ENCODE assay signal across 9 mouse cellular contexts in the genomic region with DNA sequence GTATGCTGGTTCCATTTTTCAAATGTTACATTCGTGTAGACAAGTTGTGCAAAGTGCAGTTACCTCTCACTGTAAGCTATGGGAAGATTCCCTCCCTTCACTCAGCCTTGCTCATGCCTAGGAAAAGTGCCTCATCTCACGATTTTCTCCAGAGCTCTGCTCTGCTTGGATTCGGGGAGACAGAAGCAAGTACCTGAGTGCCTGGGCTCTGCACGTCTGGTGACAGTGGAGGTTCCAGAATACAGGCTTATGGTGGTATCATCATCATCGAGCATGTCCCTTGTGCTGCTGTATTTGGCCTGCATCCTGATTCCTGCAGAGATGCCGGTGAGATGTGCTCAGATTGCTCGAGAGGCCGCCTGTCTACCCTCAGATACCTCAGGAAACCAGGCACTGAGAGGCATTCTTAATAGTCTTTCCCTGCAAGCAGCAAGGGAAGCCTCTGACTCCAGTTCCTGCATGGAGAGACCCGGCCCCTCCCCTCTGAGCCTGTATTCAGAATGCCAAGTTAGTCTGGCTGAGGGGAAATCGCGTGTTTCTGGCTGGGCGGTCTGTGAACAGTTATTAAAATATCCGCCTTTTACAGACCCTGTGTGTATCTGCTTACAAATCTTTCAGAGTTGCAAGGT. TPM values are rescaled to one million over a fixed set of nuclear protein-coding genes. Genes with fewer than 3 reads are reported as not detected.
A peak's percentile ranks its signal among the peaks of the same experiment; 100 is the strongest.
DNase-seq lines count a peak whose midpoint lies in the region; ATAC-seq and TF ChIP-seq lines count a peak whose summit lies in the region.
"Had no signal": no experiment of that assay in that cellular context is flagged by ENCODE, and none has a peak within 500 bp of the region (broad histone marks: within the 10 kb centered on the region; RNA-seq: fewer than 3 reads in every experiment).

A gene (minus strand): TSS at position 590 of the 629 bp plus-strand sequence.

- H3K4me2 ChIP-seq in midbrain, embryonic 13.5 days (replicated peaks), result no peak within 1 kb of the TSS
- peak within 1 kb of the TSS; percentile 1; the same call in 1 of the 2 replicates for H3K4me2 ChIP-seq in kidney, postnatal 0 days (ENCODE audit: low read length)
- peak within 1 kb of the TSS; percentile 81 for H3K4me2 ChIP-seq in myocyte (ENCODE audit: low read depth)
- H3K4me2 ChIP-seq: liver, embryonic 13.5 days had no signal

- no peak for DNase-seq in cerebellum, adult 9-11 months
- no peak for DNase-seq in midbrain, embryonic 10.5 days (ENCODE audit: low spot score)
- peak; percentile 69 to 70 for DNase-seq in heart, adult 2 months
- peak; percentile 50 for DNase-seq in kidney, postnatal 0 days (ENCODE audit: low spot score)
- DNase-seq in thymus, postnatal 4 days, result no peak
- DNase-seq: liver, embryonic 13.5 days had no signal

- no peaks in the 10 kb centered on the region for H3K79me2 ChIP-seq in heart, adult 2 months (replicated peaks; ENCODE audit: control insufficient read depth, insufficient read depth, low read length)
- H3K79me2 ChIP-seq in myocyte (ENCODE audit: control insufficient read depth, insufficient read depth), result no peaks in the 10 kb centered on the region

- intact Hi-C loops in heart, adult 2 months (cut with DNase I), result loop anchor here (5.0 kb wide), 1 partner anchor 1014 kb away; a partner anchor contains a TSS

- H3K9ac ChIP-seq in midbrain, embryonic 13.5 days (replicated peaks), result no peak within 1 kb of the TSS
- peak within 1 kb of the TSS; percentile 64 for H3K9ac ChIP-seq in heart, adult 2 months (ENCODE audit: low read depth, low read length)
- H3K9ac ChIP-seq in kidney, postnatal 0 days (ENCODE audit: low read depth, low read length), result no peak within 1 kb of the TSS
- H3K9ac ChIP-seq: liver, embryonic 13.5 days had no signal

- H3K27ac ChIP-seq in midbrain, embryonic 13.5 days, result no peak within 1 kb of the TSS
- H3K27ac ChIP-seq in midbrain, embryonic 10.5 days (replicated peaks), result no peak within 1 kb of the TSS
- H3K27ac ChIP-seq in heart, adult 2 months, result peak within 1 kb of the TSS; percentile 90
- peak within 1 kb of the TSS; percentile 27; the same call in 1 of the 2 replicates for H3K27ac ChIP-seq in kidney, postnatal 0 days
- H3K27ac ChIP-seq: liver, embryonic 13.5 days had no signal

- ATAC-seq in cerebellum, adult (ENCODE audit: insufficient number of reproducible peaks, low FRiP score, low TSS enrichment), result peak; percentile 70; the same call in 1 of the 2 replicates
- ATAC-seq in midbrain, embryonic 13.5 days, result 0 out of 2 replicates have a peak, but pooled peaks have one; percentile 48
- ATAC-seq in kidney, postnatal 0 days (replicated peaks; ENCODE audit: low FRiP score, low read depth), result no peak

- H3K4me1 ChIP-seq in midbrain, embryonic 13.5 days (replicated peaks), result no peaks in the 10 kb centered on the region
- H3K4me1 ChIP-seq in midbrain, embryonic 10.5 days, result no peaks in the 10 kb centered on the region
- peaks cover 3% of the 10 kb centered on the region; the same call in 1 of the 2 replicates for H3K4me1 ChIP-seq in heart, adult 2 months (ENCODE audit: control insufficient read depth, insufficient read depth, low read length)
- 0 out of 2 replicates have a peak, but pooled peaks cover 3% of the 10 kb centered on the region for H3K4me1 ChIP-seq in kidney, postnatal 0 days (replicated peaks; ENCODE audit: insufficient read depth, low read length)
- H3K4me1 ChIP-seq: liver, embryonic 13.5 days had no signal

- 61% methylated on average over 13 of the region's 13 CpGs for WGBS in midbrain, embryonic 13.5 days
- WGBS in midbrain, embryonic 10.5 days, result 69% methylated on average over 13 of the region's 13 CpGs
- 32% methylated on average over 13 of the region's 13 CpGs for WGBS in heart, adult 2 months
- WGBS in kidney, postnatal 0 days, result 50% methylated on average over 13 of the region's 13 CpGs

- H3K4me3 ChIP-seq in midbrain, embryonic 13.5 days (replicated peaks), result no peak within 1 kb of the TSS
- no peak within 1 kb of the TSS for H3K4me3 ChIP-seq in midbrain, embryonic 10.5 days
- peak within 1 kb of the TSS; percentile 48 for H3K4me3 ChIP-seq in heart, adult 2 months
- H3K4me3 ChIP-seq in kidney, postnatal 0 days (replicated peaks; ENCODE audit: low read depth, low read length), result no peak within 1 kb of the TSS; the same call in 1 of the 2 replicates
- no peak within 1 kb of the TSS for H3K4me3 ChIP-seq in myocyte
- H3K4me3 ChIP-seq: liver, embryonic 13.5 days had no signal

- peak; percentile 27; the same call in 1 of the 2 replicates for TF ChIP-seq EP300 in heart, adult 2 months (IDR thresholded peaks at IDR 0.05; ENCODE audit: insufficient read depth, low read depth, low read length)

- no peaks in the 10 kb centered on the region for H3K27me3 ChIP-seq in midbrain, embryonic 13.5 days
- H3K27me3 ChIP-seq in midbrain, embryonic 10.5 days (ENCODE audit: low read depth, poor library complexity, severe bottlenecking), result no peaks in the 10 kb centered on the region
- H3K27me3 ChIP-seq in heart, adult 2 months (ENCODE audit: control insufficient read depth, insufficient read depth, low read length), result no peaks in the 10 kb centered on the region
- no peaks in the 10 kb centered on the region for H3K27me3 ChIP-seq in kidney, postnatal 0 days (ENCODE audit: insufficient read depth, low read length)
- no peaks in the 10 kb centered on the region for H3K27me3 ChIP-seq in myocyte (ENCODE audit: control insufficient read depth, insufficient read depth, insufficient read length)
- H3K27me3 ChIP-seq: liver, embryonic 13.5 days had no signal

- H3K9me3 ChIP-seq in midbrain, embryonic 13.5 days, result no peaks in the 10 kb centered on the region
- no peaks in the 10 kb centered on the region for H3K9me3 ChIP-seq in midbrain, embryonic 10.5 days (replicated peaks)
- no peaks in the 10 kb centered on the region for H3K9me3 ChIP-seq in kidney, postnatal 0 days (replicated peaks; ENCODE audit: low read length)
- H3K9me3 ChIP-seq: liver, embryonic 13.5 days had no signal

- no peak for TF ChIP-seq CTCF in heart, adult 2 months (IDR thresholded peaks at IDR 0.05)
- TF ChIP-seq CTCF in kidney, postnatal 0 days (IDR thresholded peaks at IDR 0.05; ENCODE audit: low read depth), result no peak

- H3K36me3 ChIP-seq in midbrain, embryonic 13.5 days, result no peaks in the 10 kb centered on the region
- H3K36me3 ChIP-seq in midbrain, embryonic 10.5 days, result no peaks in the 10 kb centered on the region
- peaks cover 14% of the 10 kb centered on the region for H3K36me3 ChIP-seq in heart, adult 2 months (ENCODE audit: control insufficient read depth, insufficient read depth, low read length)
- no peaks in the 10 kb centered on the region for H3K36me3 ChIP-seq in kidney, postnatal 0 days (ENCODE audit: insufficient read depth, low read length)
- no peaks in the 10 kb centered on the region for H3K36me3 ChIP-seq in myocyte (ENCODE audit: control insufficient read depth, insufficient read depth)
- H3K36me3 ChIP-seq: liver, embryonic 13.5 days had no signal

- no peak within 1 kb of the TSS for H3ac ChIP-seq in myocyte (ENCODE audit: control insufficient read depth, insufficient read length)

- peak; percentile 80 for TF ChIP-seq POLR2A in heart, adult 2 months (IDR thresholded peaks at IDR 0.05; ENCODE audit: insufficient read depth, low read depth, low read length)
- no peak for TF ChIP-seq POLR2A in myocyte (IDR thresholded peaks at IDR 0.05; ENCODE audit: insufficient read length, low read depth)

TF ChIP-seq in myocyte, 11 proteins besides CTCF, POLR2A, EP300 and RAD21:
- no peak for TF ChIP-seq SRF (IDR thresholded peaks at IDR 0.05; ENCODE audit: control insufficient read depth, insufficient read length, low read depth)
- TF ChIP-seq MAX (IDR thresholded peaks at IDR 0.05; ENCODE audit: low read depth), result no peak
- TF ChIP-seq REST (IDR thresholded peaks at IDR 0.05; ENCODE audit: insufficient read depth, insufficient read length), result no peak
- no peak for TF ChIP-seq MYOG (IDR thresholded peaks at IDR 0.05; ENCODE audit: control insufficient read depth in 1 of 3, insufficient read depth in 1 of 3, insufficient read length in 2 of 3, low read depth in 2 of 3)
- TF ChIP-seq TCF12 (IDR thresholded peaks at IDR 0.05; ENCODE audit: insufficient read depth, poor library complexity, severe bottlenecking), result no peak
- TF ChIP-seq E2F4 (IDR thresholded peaks at IDR 0.05; ENCODE audit: insufficient read depth), result no peak
- TF ChIP-seq POLR2AphosphoS2 (IDR thresholded peaks at IDR 0.05; ENCODE audit: insufficient read length, low read depth), result no peak
- no peak for TF ChIP-seq MYOD1 (IDR thresholded peaks at IDR 0.05; ENCODE audit: control insufficient read depth in 1 of 3, insufficient read length in 2 of 3, low read depth in 2 of 3)
- TF ChIP-seq TCF3 (IDR thresholded peaks at IDR 0.05; ENCODE audit: insufficient read length, low read depth), result no peak
- no peak for TF ChIP-seq CEBPB (IDR thresholded peaks at IDR 0.05; ENCODE audit: insufficient read depth, poor library complexity, severe bottlenecking)
- no peak for TF ChIP-seq USF1 (IDR thresholded peaks at IDR 0.05; ENCODE audit: low read depth)

RNA-seq across cellular contexts. Expression of the gene that starts here (rescaled TPM):
- polyA plus RNA-seq in midbrain, embryonic 13.5 days (2015; fragmentation: Nextera tagmentation; extraction: Ambion mirVana), result 1.7 and 1.8 TPM in 2 replicates
- 0.42 and 0.68 TPM in 2 replicates for polyA plus RNA-seq in midbrain, embryonic 10.5 days (2016; fragmentation: Nextera tagmentation; extraction: Ambion mirVana)
- 10 to 100 TPM; 10.6 to 12.4 TPM for total RNA-seq in heart, adult 2 months (2021)
- 3.4 and 6.9 TPM in 2 replicates for polyA plus RNA-seq in heart, adult 2 months (2012; rRNA removed)
- 10.3 and 10.6 TPM in 2 replicates for polyA plus RNA-seq in kidney, postnatal 0 days (2015; fragmentation: Nextera tagmentation; extraction: Ambion mirVana)
- 0.13 TPM for polyA plus RNA-seq in myocyte (2012; fragmentation: generic; extraction: Trizol)

Comparison
In these comparisons a context has a peak if more than half of its experiments do, and no peak if none do; other contexts are left out.
1. DNase-seq: peak in heart, adult 2 months (2 of 2) and kidney, postnatal 0 days (single experiment); none in cerebellum, adult 9-11 months (single experiment), midbrain, embryonic 10.5 days (single experiment) and thymus, postnatal 4 days (single experiment).
2. H3K27ac ChIP-seq: peak in heart, adult 2 months (single experiment) and kidney, postnatal 0 days (single experiment); none in midbrain, embryonic 13.5 days (single experiment) and midbrain, embryonic 10.5 days (single experiment).